Mouse (Mus musculus) layer of hippocampus, adult 8-10 months (tissue): Measurements from ENCODE around the gene Gm21304. TPM values are rescaled to one million over a fixed set of nuclear protein-coding genes. Genes with fewer than 3 reads are reported as not detected.
"Not testable (repeated sequence)": the region's sequence is repeated elsewhere in the genome, so short reads cannot be mapped to it uniquely, and the experiment has no call there.

ENCODE experiments used
- DNase-seq, 2 experiments: peaks; one replicate each; pipeline ENCODE4 v3.0.0; 2022; ENCODE audit warnings: low spot score in 2 of 2
- total RNA-seq, 4 experiments: library from RNA; stranded (reverse); gene quantifications; 2 replicates each; pipeline ENCODE4 v1.2.4; 2022

The Gm21304 gene
- total RNA-seq = not detected

- DNase-seq = not testable (repeated sequence)
Measured at GRCm38 (mm10) chr10:104168215-104168614, at the start of gene Gm21304. TSS of gene Gm21304 (plus strand) at chr10:104168515.

- DNase-seq = not testable (repeated sequence)
Measured at GRCm38 (mm10) chr10:104142687-104143086, 25.6 kb upstream of the Gm21304 start, which contains the start of gene Gm21293. TSS of gene Gm21293 (plus strand) at chr10:104142987.

- not testable (repeated sequence) for DNase-seq
Measured at GRCm38 (mm10) chr10:104151197-104151596, 17.1 kb upstream of the Gm21304 start, which contains the start of gene Gm6763. TSS of gene Gm6763 (plus strand) at chr10:104151497.

- not testable (repeated sequence) for DNase-seq
Measured at GRCm38 (mm10) chr10:104159706-104160105, 8.6 kb upstream of the Gm21304 start, which contains the start of gene Gm8764. TSS of gene Gm8764 (plus strand) at chr10:104160006.

GRCm38 (mm10) chr10:104176724-104177123, 8.4 kb downstream of the Gm21304 start, which contains the start of gene Gm21312:
TSS of gene Gm21312 (plus strand) at chr10:104177024.
- not testable (repeated sequence) for DNase-seq

GRCm38 (mm10) chr10:104185233-104185632, 16.9 kb downstream of the Gm21304 start, which contains the start of gene Gm20765:
TSS of gene Gm20765 (plus strand) at chr10:104185533.
- DNase-seq = not testable (repeated sequence)

- not testable (repeated sequence) for DNase-seq
Measured at GRCm38 (mm10) chr10:104193742-104194141, 25.4 kb downstream of the Gm21304 start, which contains the start of gene Gm4340. TSS of gene Gm4340 (plus strand) at chr10:104194042.

- no peak for DNase-seq
Measured at GRCm38 (mm10) chr10:104209655-104210054, 41.3 kb downstream of the Gm21304 start.

GRCm38 (mm10) chr10:104210268-104210990, 42.1 kb downstream of the Gm21304 start:
- DNase-seq = no peak

GRCm38 (mm10) chr10:104214527-104214926, 46.2 kb downstream of the Gm21304 start:
- DNase-seq = no peak

Other genes with a start within 250 kb of the Gm21304 start
- gene Gm21293, start 25.5 kb upstream of the Gm21304 start, total RNA-seq = not detected
- gene Gm6763, start 17.0 kb upstream of the Gm21304 start, total RNA-seq = not detected
- not detected for gene Gm8764, start 8.5 kb upstream of the Gm21304 start, total RNA-seq
- not detected for gene Gm21312, start 8.5 kb downstream of the Gm21304 start, total RNA-seq
- gene Gm20765, start 17.0 kb downstream of the Gm21304 start, total RNA-seq = not detected
- gene Gm4340, start 25.5 kb downstream of the Gm21304 start, total RNA-seq = not detected